Mouse (Mus musculus) ES-E14 (cell line): ENCODE results near the gene Zbtb48. TPM values are rescaled to one million over a fixed set of nuclear protein-coding genes. Genes with fewer than 3 reads are reported as not detected.
A peak's percentile ranks its signal among the peaks of the same experiment; 100 is the strongest.

Experiments used
- DNase-seq: peaks from one replicate; pipeline ENCODE4 v3.0.0-alpha.2; 2013; ENCODE audit warnings: low read depth, low spot score
- H3K27ac ChIP-seq: 2 replicates; pipeline ENCODE4 v1.5.1; 2012; ENCODE audit warnings: low read depth, mild to moderate bottlenecking, low read length, moderate library complexity, mixed read lengths; ENCODE audit not compliant: poor library complexity, insufficient read depth, severe bottlenecking
- H3K36me3 ChIP-seq: 2 replicates; pipeline ENCODE4 v1.6.1; 2012; ENCODE audit warnings: mild to moderate bottlenecking, low read length, moderate library complexity, mixed read lengths; ENCODE audit not compliant: control insufficient read depth, poor library complexity, insufficient read depth, severe bottlenecking
- H3K4me1 ChIP-seq, 2 experiments: fragments of 150-350 bp in 1 of 2; sonication (generic) in 1 of 2; 2 replicates each; pipeline ENCODE4 v1.6.1; 2012; ENCODE audit warnings: low read length in 2 of 2, mild to moderate bottlenecking in 1 of 2, mixed read lengths in 1 of 2; ENCODE audit not compliant: control insufficient read depth in 2 of 2, insufficient read depth in 2 of 2, poor library complexity in 1 of 2
- H3K4me3 ChIP-seq, 2 experiments: fragments of 150-350 bp in 1 of 2; sonication (generic) in 1 of 2; 2 replicates each; pipeline ENCODE4 v1.5.1; 2012; ENCODE audit warnings: low read length in 2 of 2, low read depth in 1 of 2, mild to moderate bottlenecking in 1 of 2, mixed read lengths in 1 of 2; ENCODE audit not compliant: insufficient read depth in 1 of 2, poor library complexity in 1 of 2, severe bottlenecking in 1 of 2
- H3K9ac ChIP-seq: 2 replicates; pipeline ENCODE4 v1.6.1; 2012; ENCODE audit warnings: low read depth, mild to moderate bottlenecking, low read length, mixed read lengths; ENCODE audit not compliant: poor library complexity, insufficient read depth, severe bottlenecking
- H3K9me3 ChIP-seq: fragments of 150-350 bp; sonication (generic); 2 replicates; pipeline ENCODE4 v1.6.1; 2012; ENCODE audit warnings: low read depth, mild to moderate bottlenecking, low read length; ENCODE audit not compliant: control insufficient read depth, insufficient read depth
- HCFC1 ChIP-seq: IDR thresholded peaks from 2 replicates; pipeline ENCODE4 v1.6.1; 2012; ENCODE audit warnings: low read length, inconsistent platforms, borderline replicate concordance; ENCODE audit not compliant: insufficient read depth
- ZC3H11A ChIP-seq: IDR thresholded peaks from 2 replicates; pipeline ENCODE4 v1.6.1; 2012; ENCODE audit warnings: low read depth, mild to moderate bottlenecking, inconsistent platforms, low read length, borderline replicate concordance
- ZNF384 ChIP-seq: IDR thresholded peaks from 2 replicates; pipeline ENCODE4 v1.6.1; 2012; ENCODE audit warnings: low read depth, low read length, inconsistent platforms
- in situ Hi-C, 2 experiments: fragments of 600-800 bp; cut with MboI; formaldehyde crosslinking; loops; one replicate each; pipeline ENCODE4 v1.15.1; 2025; ENCODE audit warnings: low sequenced_read_pairs in 2 of 2, inconsistent platforms in 1 of 2; ENCODE audit not compliant: unreplicated experiment in 2 of 2
- total RNA-seq: library from RNA; depleted of rRNA; stranded (reverse); fragments of 300-350 nt; gene quantifications from 2 replicates; pipeline ENCODE4 v1.2.3, GENCODE M21; 2012; rRNA removed

Gene Zbtb48
- total RNA-seq, 1 experiment: 18.7 TPM

DNA sequence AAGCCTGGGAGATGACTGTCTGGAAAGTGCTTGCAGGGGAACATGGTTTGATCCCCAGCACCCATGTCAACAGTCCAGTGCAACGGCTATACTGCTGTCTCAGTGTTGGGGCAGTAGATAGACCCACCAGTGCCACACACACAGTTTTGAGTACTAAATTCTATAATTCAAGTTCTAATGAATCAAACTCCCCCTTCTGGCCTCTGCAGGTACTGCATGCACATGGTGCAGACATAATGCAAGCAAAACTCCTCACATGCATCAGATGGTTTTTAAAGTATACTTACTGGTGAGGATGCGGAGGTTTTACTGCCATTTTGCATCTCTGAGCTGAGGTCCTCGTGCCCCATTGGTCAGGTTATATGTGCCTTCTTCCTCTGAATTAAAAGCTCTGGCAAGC is 52.0 kb downstream of the Zbtb48 start:
- DNase-seq: no peak
- in situ Hi-C loops: no loop called here
- peaks cover 56% of the 10 kb centered on the region for H3K36me3 ChIP-seq

DNA sequence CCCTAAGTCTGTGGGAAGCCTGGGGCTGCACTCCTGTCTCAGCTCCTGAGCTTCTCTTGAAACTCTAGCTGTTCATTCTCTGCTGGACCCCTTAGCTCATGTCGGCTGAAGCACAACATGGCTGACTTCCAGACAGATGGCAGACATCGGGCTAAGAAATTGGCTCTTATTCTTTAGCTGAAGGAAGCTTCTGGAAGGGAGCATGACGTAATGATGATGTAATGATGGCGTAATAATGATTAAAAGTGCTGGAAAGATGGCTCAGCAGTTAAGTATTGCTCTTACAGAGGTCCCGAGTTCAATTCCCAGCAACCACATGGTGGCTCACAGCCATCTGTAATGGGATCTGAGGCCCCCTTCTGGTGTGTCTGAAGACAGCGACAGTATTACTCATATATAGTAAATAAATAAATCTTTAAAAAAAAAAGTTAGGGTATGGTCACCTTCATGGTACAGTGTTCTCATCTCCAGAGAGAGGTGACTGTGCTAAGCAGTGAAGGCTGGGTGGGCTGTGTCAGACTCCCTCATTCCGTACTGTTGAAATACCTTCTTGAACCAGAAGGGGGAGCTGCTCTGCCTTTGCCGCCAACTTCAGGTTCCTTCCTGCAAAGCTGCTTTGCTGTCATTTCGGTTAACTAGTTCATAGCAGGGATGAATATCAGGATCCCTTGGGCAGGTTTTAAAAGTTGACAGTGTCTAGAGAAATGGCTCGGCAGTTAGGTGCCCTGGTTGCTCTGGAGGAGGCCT is 55.1 kb downstream of the Zbtb48 start:
- H3K9me3 ChIP-seq: no peaks in the 10 kb centered on the region
- no peak overlapping the region for H3K9ac ChIP-seq
- in situ Hi-C loops: no loop called here
- peaks cover 6 to 21% of the 10 kb centered on the region in 2 experiments; a peak in 3 of 4 replicates for H3K4me1 ChIP-seq
- peaks cover 45% of the 10 kb centered on the region for H3K36me3 ChIP-seq
- no peak for TF ChIP-seq ZNF384
- TF ChIP-seq HCFC1: no peak
- TF ChIP-seq ZC3H11A: no peak
- no peak for DNase-seq
- no peak overlapping the region for H3K27ac ChIP-seq
- H3K4me3 ChIP-seq: no peak overlapping the region

More for the DNA sequence above, 52.0 kb downstream of the Zbtb48 start:
- TF ChIP-seq HCFC1: no peak
- TF ChIP-seq ZC3H11A: 0 out of 2 replicates have a peak, but pooled peaks have one; percentile 4
- H3K9me3 ChIP-seq: no peaks in the 10 kb centered on the region
- no peak overlapping the region for H3K9ac ChIP-seq
- peaks cover 0 to 13% of the 10 kb centered on the region in 2 experiments; a peak in 2 of 4 replicates for H3K4me1 ChIP-seq
- H3K4me3 ChIP-seq: no peak overlapping the region
- no peak overlapping the region for H3K27ac ChIP-seq

Other genes with a start within 250 kb of the Zbtb48 start
- gene Camta1, start 165.8 kb downstream of the Zbtb48 start, total RNA-seq: 9.3 and 15.5 TPM in 2 replicates
- 98.2 and 103 TPM in 2 replicates for gene Dnajc11, start 94.0 kb downstream of the Zbtb48 start, total RNA-seq
- 7.6 and 12.5 TPM in 2 replicates for gene Thap3, start 38.7 kb downstream of the Zbtb48 start, total RNA-seq
- 22.2 and 29.2 TPM in 2 replicates for gene Phf13, start 31.4 kb downstream of the Zbtb48 start, total RNA-seq
- 19.7 and 21.0 TPM in 2 replicates for gene Klhl21, start 18.9 kb downstream of the Zbtb48 start, total RNA-seq
- gene Tas1r1, start 10.9 kb upstream of the Zbtb48 start, total RNA-seq: 1.9 and 3.0 TPM in 2 replicates
- gene Nol9, start 11.7 kb upstream of the Zbtb48 start, total RNA-seq: 70.1 and 81.7 TPM in 2 replicates
- 37.3 and 81.4 TPM in 2 replicates for gene Plekhg5, start 44.8 kb upstream of the Zbtb48 start, total RNA-seq
- gene Tnfrsf25, start 88.3 kb upstream of the Zbtb48 start, total RNA-seq: 3.8 and 5.7 TPM in 2 replicates
- gene Espn, start 124.7 kb upstream of the Zbtb48 start, total RNA-seq: 5.6 and 6.6 TPM in 2 replicates
- gene Hes2, start 131.2 kb upstream of the Zbtb48 start, total RNA-seq: 0.32 and 0.58 TPM in 2 replicates
- gene Acot7, start 150.5 kb upstream of the Zbtb48 start, total RNA-seq: 38.8 and 51.9 TPM in 2 replicates
- gene Gpr153, start 246.6 kb upstream of the Zbtb48 start, total RNA-seq: 5.1 and 7.2 TPM in 2 replicates